Mouse (Mus musculus) liver, postnatal 0 days (tissue): Measurements from ENCODE around the gene Chrd.

Experiments
- CTCF ChIP-seq: sonication (generic); IDR thresholded peaks from 2 replicates; pipeline ENCODE4 v1.5.1; 2016; ENCODE audit warnings: antibody characterized with exemption, low read depth
- EP300 ChIP-seq: IDR thresholded peaks from 2 replicates; pipeline ENCODE4 v1.6.1; 2016; ENCODE audit warnings: antibody characterized with exemption, low read depth, mild to moderate bottlenecking

- TF ChIP-seq CTCF = no peak
- peak; percentile 64 for TF ChIP-seq EP300
These were observed 23.1 kb downstream of the Chrd start for GRCm38 (mm10) chr16:20756052-20756451.
